Mouse (Mus musculus): ENCODE data around the gene Usp25. TPM values are rescaled to one million over a fixed set of nuclear protein-coding genes. Genes with fewer than 3 reads are reported as not detected.

The Usp25 gene
- total and polyA plus RNA-seq, 2 experiments = 7.1 to 24.8 TPM

DNA sequence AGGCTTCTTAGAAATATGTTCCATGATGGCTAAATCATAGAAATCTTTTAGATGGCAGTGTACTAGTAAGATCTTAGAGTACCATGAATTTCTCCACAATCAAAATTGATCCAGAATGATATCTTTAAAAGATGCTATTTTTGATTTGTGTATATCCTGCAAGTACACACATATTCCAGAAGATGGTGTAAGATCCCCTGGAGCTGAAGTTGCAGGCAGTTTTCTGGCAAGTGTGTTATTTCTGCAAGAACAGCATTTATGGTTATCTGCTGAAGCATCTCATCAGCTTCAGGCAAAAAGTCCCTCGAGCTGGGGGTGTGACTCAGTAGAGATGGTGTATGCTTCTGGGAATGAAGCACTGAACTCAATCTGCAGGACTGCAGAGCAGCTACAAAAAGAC lies 112.4 kb downstream of the Usp25 start:
- 51% methylated on average over 1 of the region's 1 CpGs for WGBS
- Histone ChIP-seq H3K4me1 (ENCODE audit: control insufficient read depth, insufficient read depth, low read length) (no peaks in the 10 kb centered on the region), H3K27me3 (ENCODE audit: control insufficient read depth, insufficient read depth, low read length) (no peaks in the 10 kb centered on the region)

DNA sequence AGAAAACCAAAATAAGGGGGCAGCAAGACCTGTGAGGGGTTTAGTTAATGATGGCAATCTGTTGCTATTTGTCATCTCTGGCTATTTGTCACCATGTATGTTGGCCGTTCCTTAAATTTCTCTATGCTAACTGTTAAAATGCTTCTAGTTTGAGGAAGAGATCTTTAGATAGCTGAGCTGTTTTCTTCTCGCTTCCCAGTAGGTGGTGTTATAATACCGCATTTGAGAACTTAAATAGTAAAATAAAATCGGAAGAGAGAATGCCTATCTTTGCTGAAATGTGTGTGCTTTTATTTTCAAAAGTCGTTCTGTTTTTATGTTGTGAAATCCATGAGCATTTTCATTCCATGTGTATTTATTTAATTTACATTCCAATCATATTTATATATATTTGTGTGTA lies 115.2 kb downstream of the Usp25 start:
- H3K4me3 ChIP-seq (ENCODE audit: insufficient read depth, low read depth, low read length) = no peak overlapping the region
- H3K79me2 ChIP-seq (ENCODE audit: control insufficient read depth, insufficient read depth, low read length) = no peaks in the 10 kb centered on the region
- peak; percentile 15 for DNase-seq (ENCODE audit: extremely low read depth, low read depth, low spot score)
- H3K36me3 ChIP-seq (ENCODE audit: control insufficient read depth, insufficient read depth, low read length) = no peaks in the 10 kb centered on the region
- TF ChIP-seq CTCF (IDR thresholded peaks at IDR 0.05; ENCODE audit: low read depth, low read length) = peak; percentile 42; the same call in 1 of the 2 replicates
- TF ChIP-seq POLR2A (IDR thresholded peaks at IDR 0.05; ENCODE audit: extremely low read depth, insufficient read depth, low read length) = no peak
- no peak overlapping the region for H3K27ac ChIP-seq (replicated peaks; ENCODE audit: insufficient read depth, low read depth, low read length)
- no peak overlapping the region for H3K9ac ChIP-seq (ENCODE audit: low read depth, low read length)
- WGBS = 30% methylated on average over 5 of the region's 5 CpGs
- no peaks in the 10 kb centered on the region for H3K4me1 ChIP-seq (ENCODE audit: control insufficient read depth, insufficient read depth, low read length)
- H3K27me3 ChIP-seq (ENCODE audit: control insufficient read depth, insufficient read depth, low read length) = no peaks in the 10 kb centered on the region

More for the DNA sequence above, 112.4 kb downstream of the Usp25 start:
- H3K27ac ChIP-seq (replicated peaks; ENCODE audit: insufficient read depth, low read depth, low read length) = no peak overlapping the region
- no peak for DNase-seq (ENCODE audit: extremely low read depth, low read depth, low spot score)
- H3K9ac ChIP-seq (ENCODE audit: low read depth, low read length) = no peak overlapping the region
- TF ChIP-seq CTCF (IDR thresholded peaks at IDR 0.05; ENCODE audit: low read depth, low read length) (no peak), POLR2A (IDR thresholded peaks at IDR 0.05; ENCODE audit: extremely low read depth, insufficient read depth, low read length) (no peak)
- no peaks in the 10 kb centered on the region for H3K36me3 ChIP-seq (ENCODE audit: control insufficient read depth, insufficient read depth, low read length)
- H3K4me3 ChIP-seq (ENCODE audit: insufficient read depth, low read depth, low read length) = no peak overlapping the region
- H3K79me2 ChIP-seq (ENCODE audit: control insufficient read depth, insufficient read depth, low read length) = no peaks in the 10 kb centered on the region

DNA sequence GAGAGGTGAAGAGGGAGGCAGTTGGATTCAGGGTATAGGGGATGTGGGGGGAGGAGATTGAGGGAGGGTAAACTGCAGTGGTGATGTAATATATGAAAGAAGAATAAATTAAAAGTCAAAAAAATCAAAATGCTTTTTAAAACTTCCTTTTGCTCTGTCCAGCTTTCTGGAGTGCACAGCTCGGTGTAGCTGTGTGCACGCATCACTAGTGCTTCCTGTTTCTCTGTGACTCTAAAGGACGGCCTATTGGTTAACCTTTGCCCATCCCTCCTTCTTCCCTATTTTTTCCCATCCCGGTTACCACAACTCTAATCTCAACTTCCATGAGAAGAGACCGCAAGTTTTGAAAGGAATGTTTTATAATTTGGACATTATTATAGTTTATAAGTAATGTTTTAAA lies 119.5 kb downstream of the Usp25 start:
- no peak for TF ChIP-seq CTCF (IDR thresholded peaks at IDR 0.05; ENCODE audit: low read depth, low read length)
- TF ChIP-seq POLR2A (IDR thresholded peaks at IDR 0.05; ENCODE audit: extremely low read depth, insufficient read depth, low read length) = no peak
- H3K27me3 ChIP-seq (ENCODE audit: control insufficient read depth, insufficient read depth, low read length) = no peaks in the 10 kb centered on the region
- no peaks in the 10 kb centered on the region for H3K79me2 ChIP-seq (ENCODE audit: control insufficient read depth, insufficient read depth, low read length)
- no peak overlapping the region for H3K27ac ChIP-seq (replicated peaks; ENCODE audit: insufficient read depth, low read depth, low read length)
- H3K4me1 ChIP-seq (ENCODE audit: control insufficient read depth, insufficient read depth, low read length) = no peaks in the 10 kb centered on the region
- no peak overlapping the region for H3K4me3 ChIP-seq (ENCODE audit: insufficient read depth, low read depth, low read length)
- H3K36me3 ChIP-seq (ENCODE audit: control insufficient read depth, insufficient read depth, low read length) = no peaks in the 10 kb centered on the region
- 80% methylated on average over 5 of the region's 5 CpGs for WGBS
- DNase-seq (ENCODE audit: extremely low read depth, low read depth, low spot score) = no peak
- no peak overlapping the region for H3K9ac ChIP-seq (ENCODE audit: low read depth, low read length)

DNA sequence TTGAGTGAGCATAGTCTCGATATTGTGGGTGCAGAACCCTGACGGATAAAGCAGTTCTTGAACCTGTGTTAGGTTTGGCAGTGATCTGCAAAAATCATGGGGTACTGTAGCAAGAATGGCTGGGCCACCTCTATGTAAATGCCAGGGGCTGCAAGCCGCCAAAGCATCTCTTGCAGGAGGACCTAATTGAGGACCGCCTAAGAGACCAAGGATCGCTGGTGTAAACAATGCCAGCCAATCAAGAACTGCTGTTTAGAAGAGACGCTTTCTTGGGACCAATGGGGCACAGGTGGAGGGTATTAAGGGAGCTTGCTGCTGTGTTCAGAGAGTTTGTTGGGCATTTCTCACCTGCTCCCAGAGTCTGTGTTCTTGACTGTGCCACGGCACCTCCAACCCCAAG lies 127.1 kb downstream of the Usp25 start:
- H3K4me3 ChIP-seq (ENCODE audit: insufficient read depth, low read depth, low read length) = no peak overlapping the region
- no peak for DNase-seq (ENCODE audit: extremely low read depth, low read depth, low spot score)
- no peak overlapping the region for H3K27ac ChIP-seq (replicated peaks; ENCODE audit: insufficient read depth, low read depth, low read length)
- no peaks in the 10 kb centered on the region for H3K36me3 ChIP-seq (ENCODE audit: control insufficient read depth, insufficient read depth, low read length)
- H3K79me2 ChIP-seq (ENCODE audit: control insufficient read depth, insufficient read depth, low read length) = no peaks in the 10 kb centered on the region
- no peaks in the 10 kb centered on the region for H3K4me1 ChIP-seq (ENCODE audit: control insufficient read depth, insufficient read depth, low read length)
- WGBS = 85% methylated on average over 7 of the region's 7 CpGs
- TF ChIP-seq POLR2A (IDR thresholded peaks at IDR 0.05; ENCODE audit: extremely low read depth, insufficient read depth, low read length) (no peak), CTCF (IDR thresholded peaks at IDR 0.05; ENCODE audit: low read depth, low read length) (no peak)
- no peak overlapping the region for H3K9ac ChIP-seq (ENCODE audit: low read depth, low read length)
- H3K27me3 ChIP-seq (ENCODE audit: control insufficient read depth, insufficient read depth, low read length) = no peaks in the 10 kb centered on the region

DNA sequence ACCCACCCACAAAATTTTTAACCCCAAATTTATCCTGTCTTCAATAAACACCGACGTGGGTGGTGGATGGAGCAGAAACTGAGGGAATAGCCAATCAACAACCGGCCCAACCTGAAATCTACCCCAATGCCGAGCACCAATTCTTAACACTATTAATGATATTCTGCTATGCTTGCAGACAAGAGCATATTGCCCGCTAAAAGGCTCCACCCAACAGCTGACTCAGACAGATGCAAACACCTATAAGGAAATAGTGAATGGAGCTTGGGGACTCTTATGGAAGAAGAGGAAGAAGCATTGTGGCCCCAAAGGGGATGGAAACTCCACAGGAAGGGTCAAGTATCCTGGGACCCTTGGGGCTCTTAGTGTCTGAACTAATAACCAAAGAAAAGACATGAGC lies 133.3 kb downstream of the Usp25 start:
- no peaks in the 10 kb centered on the region for H3K79me2 ChIP-seq (ENCODE audit: control insufficient read depth, insufficient read depth, low read length)
- H3K27me3 ChIP-seq (ENCODE audit: control insufficient read depth, insufficient read depth, low read length) = no peaks in the 10 kb centered on the region
- no peaks in the 10 kb centered on the region for H3K4me1 ChIP-seq (ENCODE audit: control insufficient read depth, insufficient read depth, low read length)
- no peak overlapping the region for H3K9ac ChIP-seq (ENCODE audit: low read depth, low read length)
- DNase-seq (ENCODE audit: extremely low read depth, low read depth, low spot score) = no peak
- 94% methylated on average over 5 of the region's 5 CpGs for WGBS
- H3K36me3 ChIP-seq (ENCODE audit: control insufficient read depth, insufficient read depth, low read length) = no peaks in the 10 kb centered on the region
- H3K27ac ChIP-seq (replicated peaks; ENCODE audit: insufficient read depth, low read depth, low read length) = no peak overlapping the region
- no peak overlapping the region for H3K4me3 ChIP-seq (ENCODE audit: insufficient read depth, low read depth, low read length)
- TF ChIP-seq CTCF (IDR thresholded peaks at IDR 0.05; ENCODE audit: low read depth, low read length) (no peak), POLR2A (IDR thresholded peaks at IDR 0.05; ENCODE audit: extremely low read depth, insufficient read depth, low read length) (no peak)

DNA sequence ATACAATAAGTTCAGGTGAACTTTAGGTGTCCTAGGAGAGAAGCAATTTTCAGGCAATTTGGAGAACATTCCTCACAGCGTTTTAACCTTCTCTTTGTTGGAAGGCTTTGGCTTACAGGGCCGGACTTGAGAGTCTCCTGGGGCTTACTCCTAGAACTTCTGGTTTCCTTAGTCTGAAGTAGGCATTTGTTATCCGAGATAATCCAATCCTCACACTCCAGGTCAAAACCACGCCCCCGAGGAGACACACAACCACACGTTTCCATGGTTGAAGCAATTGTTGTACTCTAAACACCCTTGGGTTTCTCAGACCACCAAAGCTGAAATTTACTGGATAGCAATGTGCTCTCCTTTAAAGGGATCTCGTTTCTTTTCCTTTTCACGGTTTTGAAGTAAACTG lies 136.8 kb downstream of the Usp25 start:
- Histone ChIP-seq H3K27me3 (ENCODE audit: control insufficient read depth, insufficient read depth, low read length) (no peaks in the 10 kb centered on the region), H3K4me1 (ENCODE audit: control insufficient read depth, insufficient read depth, low read length) (no peaks in the 10 kb centered on the region), H3K79me2 (ENCODE audit: control insufficient read depth, insufficient read depth, low read length) (no peaks in the 10 kb centered on the region), H3K27ac (replicated peaks; ENCODE audit: insufficient read depth, low read depth, low read length) (no peak overlapping the region), H3K9ac (ENCODE audit: low read depth, low read length) (no peak overlapping the region), H3K36me3 (ENCODE audit: control insufficient read depth, insufficient read depth, low read length) (no peaks in the 10 kb centered on the region), H3K4me3 (ENCODE audit: insufficient read depth, low read depth, low read length) (no peak overlapping the region)
- DNase-seq (ENCODE audit: extremely low read depth, low read depth, low spot score) = no peak
- TF ChIP-seq CTCF (IDR thresholded peaks at IDR 0.05; ENCODE audit: low read depth, low read length) (no peak), POLR2A (IDR thresholded peaks at IDR 0.05; ENCODE audit: extremely low read depth, insufficient read depth, low read length) (no peak)
- 75% methylated on average over 8 of the region's 8 CpGs for WGBS
